Mouse (Mus musculus): ENCODE measurements at regions not wholly inside any gene's neighbourhood (a gene's known extent, or its start where the extent isn't known, plus 50 kb on each side); places are given as distances from the start of the nearest gene placed in this dataset.
A peak's percentile ranks its signal among the peaks of the same experiment; 100 is the strongest.

DNA sequence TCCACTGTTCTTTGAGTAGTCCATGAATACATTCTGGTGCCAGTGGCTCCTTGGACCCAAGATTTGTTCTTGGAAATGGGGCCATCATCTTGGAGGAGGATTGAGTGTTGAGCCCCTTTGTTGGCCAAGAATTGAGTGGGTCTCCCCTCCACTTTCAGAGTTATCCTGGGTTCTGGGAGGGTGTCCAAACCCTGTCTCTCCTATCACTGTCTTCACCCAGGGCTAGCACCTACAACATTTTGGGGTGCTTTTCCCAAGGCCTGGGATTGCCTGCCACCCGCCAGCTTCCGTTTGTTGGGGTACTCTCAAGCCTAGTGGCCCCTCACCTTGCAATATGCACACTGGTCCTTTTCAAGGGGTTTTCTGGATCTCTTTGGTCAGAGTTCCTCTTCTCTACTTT, 568.8 kb upstream of the Tbl1xr1 start:
- Histone ChIP-seq H3K4me1 (ENCODE audit: control insufficient read depth, insufficient read depth) (no peaks in the 10 kb centered on the region), H3K36me3 (replicated peaks; ENCODE audit: control insufficient read depth, insufficient read depth, low read length) (no peaks in the 10 kb centered on the region), H3K9ac (replicated peaks; ENCODE audit: low read depth, low read length) (no peak overlapping the region), H3K4me2 (ENCODE audit: low read depth, low read length) (no peak overlapping the region), H3K27ac (ENCODE audit: low read depth) (no peak overlapping the region), H3K4me3 (ENCODE audit: low read depth, low read length) (no peak overlapping the region), H3K27me3 (ENCODE audit: control insufficient read depth, insufficient read depth, low read length) (no peaks in the 10 kb centered on the region), H3K9me3 (replicated peaks; ENCODE audit: control insufficient read depth, low read length) (peaks cover 31% of the 10 kb centered on the region)
- 95% methylated on average over 2 of the region's 2 CpGs for WGBS
- ATAC-seq (ENCODE audit: insufficient read depth, low read depth) (no peak), DNase-seq (ENCODE audit: low spot score) (no peak)
- TF ChIP-seq EP300 (IDR thresholded peaks at IDR 0.05; ENCODE audit: low read depth) = no peak
- no peak for TF ChIP-seq CTCF (IDR thresholded peaks at IDR 0.05; ENCODE audit: low read depth)

DNA sequence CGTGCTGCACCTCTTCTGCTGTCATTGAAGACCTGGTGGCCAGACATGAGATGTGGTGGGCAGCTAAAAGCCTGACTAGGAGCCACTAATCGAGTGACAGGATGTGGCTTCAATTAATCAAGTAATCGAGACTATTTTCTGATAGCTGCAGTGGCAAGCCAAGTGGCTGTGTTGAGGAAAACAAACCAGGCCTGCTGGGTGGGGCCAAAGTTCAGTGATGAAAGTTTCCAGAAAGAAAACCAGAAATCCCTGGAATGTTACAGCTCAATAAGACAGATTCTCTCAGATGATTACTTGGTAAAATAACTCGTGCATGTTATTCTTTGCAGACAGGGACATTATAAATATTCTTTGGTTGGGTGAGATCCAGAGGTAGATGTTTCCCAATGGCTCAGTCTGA, 564.4 kb upstream of the Tbl1xr1 start:
- Histone ChIP-seq H3K4me3 (ENCODE audit: low read depth, low read length) (no peak overlapping the region), H3K4me2 (ENCODE audit: low read depth, low read length) (no peak overlapping the region), H3K27ac (ENCODE audit: low read depth) (no peak overlapping the region), H3K9me3 (replicated peaks; ENCODE audit: control insufficient read depth, low read length) (peaks cover 31% of the 10 kb centered on the region), H3K36me3 (replicated peaks; ENCODE audit: control insufficient read depth, insufficient read depth, low read length) (no peaks in the 10 kb centered on the region), H3K27me3 (ENCODE audit: control insufficient read depth, insufficient read depth, low read length) (no peaks in the 10 kb centered on the region), H3K9ac (replicated peaks; ENCODE audit: low read depth, low read length) (no peak overlapping the region), H3K4me1 (ENCODE audit: control insufficient read depth, insufficient read depth) (no peaks in the 10 kb centered on the region)
- WGBS = 48% methylated on average over 4 of the region's 4 CpGs
- TF ChIP-seq EP300 (IDR thresholded peaks at IDR 0.05; ENCODE audit: low read depth) (no peak), CTCF (IDR thresholded peaks at IDR 0.05; ENCODE audit: low read depth) (no peak)
- no peak for DNase-seq (ENCODE audit: low spot score)
- no peak for ATAC-seq (ENCODE audit: insufficient read depth, low read depth)

DNA sequence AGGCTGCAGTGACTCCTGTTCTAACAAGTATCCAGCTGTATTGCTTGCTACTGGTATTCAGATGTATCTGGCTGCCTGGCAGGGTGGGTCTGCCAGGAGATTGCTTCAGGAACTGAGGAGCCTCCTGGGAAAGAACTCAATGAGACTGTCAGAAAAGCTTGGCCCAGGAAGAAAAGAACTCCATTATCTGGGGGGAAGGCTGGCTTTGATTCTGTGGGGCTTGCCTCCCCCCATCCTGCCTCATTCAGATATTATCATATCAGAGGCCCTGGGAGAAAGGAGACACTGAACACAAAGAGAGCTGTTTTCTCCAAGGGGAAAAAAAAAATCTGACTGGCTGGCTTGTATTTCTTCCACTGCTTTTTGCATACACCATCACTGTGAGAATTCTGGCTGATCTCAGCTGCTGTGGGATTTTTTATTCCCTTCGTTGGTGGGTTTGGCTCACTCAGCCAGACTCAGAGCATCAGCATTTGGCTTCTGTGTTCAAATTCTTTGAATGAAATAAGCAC, 552.0 kb upstream of the Tbl1xr1 start:
- Histone ChIP-seq H3K36me3 (replicated peaks; ENCODE audit: control insufficient read depth, insufficient read depth, low read length) (no peaks in the 10 kb centered on the region), H3K27me3 (ENCODE audit: control insufficient read depth, insufficient read depth, low read length) (no peaks in the 10 kb centered on the region), H3K27ac (ENCODE audit: low read depth) (no peak overlapping the region), H3K4me2 (ENCODE audit: low read depth, low read length) (no peak overlapping the region), H3K9ac (replicated peaks; ENCODE audit: low read depth, low read length) (no peak overlapping the region), H3K9me3 (replicated peaks; ENCODE audit: control insufficient read depth, low read length) (no peaks in the 10 kb centered on the region; the same call in 1 of the 2 replicates), H3K4me1 (ENCODE audit: control insufficient read depth, insufficient read depth) (no peaks in the 10 kb centered on the region), H3K4me3 (ENCODE audit: low read depth, low read length) (no peak overlapping the region)
- 24% methylated on average over 1 of the region's 1 CpGs for WGBS
- ATAC-seq (ENCODE audit: insufficient read depth, low read depth) = no peak
- peak; percentile 14 for DNase-seq (ENCODE audit: low spot score)
- TF ChIP-seq EP300 (IDR thresholded peaks at IDR 0.05; ENCODE audit: low read depth) = no peak
- TF ChIP-seq CTCF (IDR thresholded peaks at IDR 0.05; ENCODE audit: low read depth) = no peak

DNA sequence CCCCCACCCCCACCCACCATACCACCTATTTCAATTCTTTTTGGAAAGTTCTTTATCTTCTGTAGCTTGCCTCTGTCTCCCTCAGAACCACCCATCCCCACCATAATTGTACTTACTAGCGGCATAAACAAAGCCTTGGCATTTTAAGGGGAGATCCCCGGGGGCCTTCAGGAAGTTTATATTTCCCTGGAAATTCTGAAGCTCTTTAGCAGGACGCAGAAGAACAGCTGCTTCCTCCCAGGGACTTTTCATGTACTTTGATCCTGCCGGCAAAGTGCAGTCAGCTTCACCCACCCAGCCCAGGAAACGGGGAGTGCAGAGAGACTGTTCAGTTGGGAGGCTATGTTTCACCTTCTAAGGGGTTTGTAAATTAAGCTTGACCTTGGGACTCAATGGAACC, 545.6 kb upstream of the Tbl1xr1 start:
- Histone ChIP-seq H3K4me3 (ENCODE audit: low read depth, low read length) (no peak overlapping the region), H3K36me3 (replicated peaks; ENCODE audit: control insufficient read depth, insufficient read depth, low read length) (no peaks in the 10 kb centered on the region), H3K4me1 (ENCODE audit: control insufficient read depth, insufficient read depth) (no peaks in the 10 kb centered on the region), H3K27me3 (ENCODE audit: control insufficient read depth, insufficient read depth, low read length) (no peaks in the 10 kb centered on the region), H3K27ac (ENCODE audit: low read depth) (no peak overlapping the region), H3K4me2 (ENCODE audit: low read depth, low read length) (no peak overlapping the region), H3K9me3 (replicated peaks; ENCODE audit: control insufficient read depth, low read length) (no peaks in the 10 kb centered on the region), H3K9ac (replicated peaks; ENCODE audit: low read depth, low read length) (no peak overlapping the region)
- 53% methylated on average over 5 of the region's 5 CpGs for WGBS
- peak; percentile 52 for DNase-seq (ENCODE audit: low spot score)
- peak; percentile 44 for ATAC-seq (ENCODE audit: insufficient read depth, low read depth)
- no peak for TF ChIP-seq CTCF (IDR thresholded peaks at IDR 0.05; ENCODE audit: low read depth)
- TF ChIP-seq EP300 (IDR thresholded peaks at IDR 0.05; ENCODE audit: low read depth) = peak; percentile 85

DNA sequence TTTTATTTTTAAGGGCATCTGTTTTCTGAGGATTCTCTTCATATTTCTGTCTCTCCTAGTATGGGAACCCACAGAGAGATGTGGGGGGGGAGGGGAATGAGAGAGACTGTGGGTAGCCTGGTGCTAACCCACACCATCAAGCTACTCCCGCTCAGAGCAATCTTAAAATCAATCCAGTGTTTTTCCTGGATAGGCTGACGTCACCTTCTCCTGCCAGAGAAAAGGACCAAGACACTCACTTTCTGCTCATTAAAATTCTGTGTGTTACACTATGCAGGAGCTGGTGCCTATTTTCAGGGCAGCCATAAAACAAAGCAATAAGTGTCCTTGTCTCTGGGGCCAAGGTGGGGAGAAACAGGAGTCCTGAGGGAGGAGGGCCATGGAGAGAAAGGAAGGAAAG, 537.3 kb upstream of the Tbl1xr1 start:
- no peaks in the 10 kb centered on the region for H3K36me3 ChIP-seq (replicated peaks; ENCODE audit: control insufficient read depth, insufficient read depth, low read length)
- no peak for TF ChIP-seq EP300 (IDR thresholded peaks at IDR 0.05; ENCODE audit: low read depth)
- TF ChIP-seq CTCF (IDR thresholded peaks at IDR 0.05; ENCODE audit: low read depth) = no peak
- H3K9me3 ChIP-seq (replicated peaks; ENCODE audit: control insufficient read depth, low read length) = no peaks in the 10 kb centered on the region
- no peaks in the 10 kb centered on the region for H3K27me3 ChIP-seq (ENCODE audit: control insufficient read depth, insufficient read depth, low read length)
- no peaks in the 10 kb centered on the region for H3K4me1 ChIP-seq (ENCODE audit: control insufficient read depth, insufficient read depth)
- 71% methylated on average over 2 of the region's 2 CpGs for WGBS
- no peak overlapping the region for H3K4me3 ChIP-seq (ENCODE audit: low read depth, low read length)
- DNase-seq (ENCODE audit: low spot score) = no peak
- H3K27ac ChIP-seq (ENCODE audit: low read depth) = no peak overlapping the region
- no peak overlapping the region for H3K9ac ChIP-seq (replicated peaks; ENCODE audit: low read depth, low read length)
- no peak overlapping the region for H3K4me2 ChIP-seq (ENCODE audit: low read depth, low read length)
- no peak for ATAC-seq (ENCODE audit: insufficient read depth, low read depth)

DNA sequence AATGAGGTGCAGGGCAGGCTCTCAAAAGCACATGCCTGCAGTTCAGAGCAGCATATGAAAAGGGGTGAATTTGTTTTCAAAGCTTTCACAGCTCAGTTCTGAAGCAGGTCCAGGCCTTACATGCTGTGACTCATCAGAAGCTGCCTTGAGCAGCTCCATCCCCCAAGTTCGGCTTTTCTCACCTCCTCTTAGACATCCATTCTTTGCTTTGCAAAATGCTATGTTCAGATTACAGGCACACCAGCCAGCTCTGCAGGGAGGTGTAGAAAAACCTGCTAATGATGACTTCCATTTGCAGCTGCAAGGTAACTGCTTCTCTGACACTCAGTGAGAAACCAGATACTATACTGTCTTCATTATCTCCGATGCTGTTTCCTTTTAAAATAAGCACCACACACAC, 532.0 kb upstream of the Tbl1xr1 start:
- H3K4me2 ChIP-seq (ENCODE audit: low read depth, low read length) = no peak overlapping the region
- no peak for ATAC-seq (ENCODE audit: insufficient read depth, low read depth)
- 30% methylated on average over 2 of the region's 2 CpGs for WGBS
- H3K36me3 ChIP-seq (replicated peaks; ENCODE audit: control insufficient read depth, insufficient read depth, low read length) = no peaks in the 10 kb centered on the region
- no peak overlapping the region for H3K4me3 ChIP-seq (ENCODE audit: low read depth, low read length)
- no peak for DNase-seq (ENCODE audit: low spot score)
- H3K9me3 ChIP-seq (replicated peaks; ENCODE audit: control insufficient read depth, low read length) = no peaks in the 10 kb centered on the region
- no peak overlapping the region for H3K9ac ChIP-seq (replicated peaks; ENCODE audit: low read depth, low read length)
- no peaks in the 10 kb centered on the region for H3K27me3 ChIP-seq (ENCODE audit: control insufficient read depth, insufficient read depth, low read length)
- TF ChIP-seq CTCF (IDR thresholded peaks at IDR 0.05; ENCODE audit: low read depth) = no peak
- no peak for TF ChIP-seq EP300 (IDR thresholded peaks at IDR 0.05; ENCODE audit: low read depth)
- H3K27ac ChIP-seq (ENCODE audit: low read depth) = no peak overlapping the region
- no peaks in the 10 kb centered on the region for H3K4me1 ChIP-seq (ENCODE audit: control insufficient read depth, insufficient read depth)

All from heart, postnatal 0 days (tissue).